8 mouse cellular contexts compared by ENCODE assay signal in genomic region chr11:71032491-71033162, GRCm38 (mm10). TPM values are rescaled to one million over a fixed set of nuclear protein-coding genes. Genes with fewer than 3 reads are reported as not detected.
DNase-seq lines count a peak whose midpoint lies in the region; ATAC-seq and TF ChIP-seq lines count a peak whose summit lies in the region.

No protein-coding gene starts in this region.

- H3K9me3 ChIP-seq in embryonic facial prominence, embryonic 13.5 days = no peaks in the 10 kb centered on the region
- no peaks in the 10 kb centered on the region for H3K9me3 ChIP-seq in intestine, postnatal 0 days (ENCODE audit: control insufficient read depth)
- no peaks in the 10 kb centered on the region for H3K9me3 ChIP-seq in liver, embryonic 14.5 days (ENCODE audit: control insufficient read depth, low read length)

- WGBS in embryonic facial prominence, embryonic 13.5 days = 6% methylated on average over 26 of the region's 26 CpGs
- WGBS in intestine, postnatal 0 days = 12% methylated on average over 26 of the region's 26 CpGs
- WGBS in liver, embryonic 14.5 days (ENCODE audit: insufficient replicate concordance) = 19% methylated on average over 26 of the region's 26 CpGs
- 21% methylated on average over 26 of the region's 26 CpGs for WGBS in small intestine, adult 2 months

- H3K4me3 ChIP-seq in embryonic facial prominence, embryonic 13.5 days = peak overlapping the region; percentile 74
- peak overlapping the region; percentile 43 for H3K4me3 ChIP-seq in intestine, postnatal 0 days (ENCODE audit: low read depth, low read length)
- H3K4me3 ChIP-seq in liver, embryonic 14.5 days (ENCODE audit: insufficient read depth in 1 of 2, low read depth in 2 of 2, low read length in 2 of 2) = peak overlapping the region; percentile 1 to 48; a peak in 3 of 4 replicates
- H3K4me3 ChIP-seq in small intestine, adult 2 months (ENCODE audit: low read depth, low read length) = peak overlapping the region; percentile 37

- TF ChIP-seq CTCF in intestine, postnatal 0 days (IDR thresholded peaks at IDR 0.05; ENCODE audit: low read depth) = no peak
- no peak for TF ChIP-seq CTCF in liver, embryonic 14.5 days (IDR thresholded peaks at IDR 0.05; ENCODE audit: low read depth)
- no peak for TF ChIP-seq CTCF in small intestine, adult 2 months (IDR thresholded peaks at IDR 0.05; ENCODE audit: extremely low read depth, insufficient read length, insufficient replicate concordance, low read depth, low read length)

- TF ChIP-seq POLR2A in small intestine, adult 2 months (IDR thresholded peaks at IDR 0.05; ENCODE audit: low read depth, low read length) = no peak

- ATAC-seq in embryonic facial prominence, embryonic 13.5 days (ENCODE audit: insufficient number of reproducible peaks, insufficient read depth, low FRiP score, low TSS enrichment, low read depth) = 0 out of 2 replicates have a peak, but pooled peaks have one; percentile 7
- ATAC-seq in intestine, postnatal 0 days = no peak
- no peak for ATAC-seq in liver, embryonic 14.5 days (ENCODE audit: insufficient read depth)

- peaks cover 15% of the 10 kb centered on the region for H3K4me1 ChIP-seq in embryonic facial prominence, embryonic 13.5 days
- H3K4me1 ChIP-seq in intestine, postnatal 0 days (replicated peaks; ENCODE audit: control insufficient read depth, insufficient read depth, low read length) = no peaks in the 10 kb centered on the region; the same call in 1 of the 2 replicates
- no peaks in the 10 kb centered on the region for H3K4me1 ChIP-seq in liver, embryonic 14.5 days (replicated peaks; ENCODE audit: control insufficient read depth in 2 of 2, insufficient read depth in 2 of 2, low read length in 1 of 2)
- H3K4me1 ChIP-seq in small intestine, adult 2 months (ENCODE audit: control insufficient read depth, insufficient read depth, insufficient read length, low read length) = no peaks in the 10 kb centered on the region

- H3K4me2 ChIP-seq in embryonic facial prominence, embryonic 13.5 days = peak overlapping the region; percentile 71
- peak overlapping the region; percentile 77 for H3K4me2 ChIP-seq in intestine, postnatal 0 days (replicated peaks; ENCODE audit: low read depth)
- H3K4me2 ChIP-seq in liver, embryonic 14.5 days (ENCODE audit: low read depth) = peak overlapping the region; percentile 11

- H3K27me3 ChIP-seq in embryonic facial prominence, embryonic 13.5 days = no peaks in the 10 kb centered on the region
- no peaks in the 10 kb centered on the region for H3K27me3 ChIP-seq in intestine, postnatal 0 days (replicated peaks; ENCODE audit: control insufficient read depth, insufficient read depth, low read length)
- H3K27me3 ChIP-seq in liver, embryonic 14.5 days (ENCODE audit: control insufficient read depth, insufficient read depth, low read length) = peaks cover 8% of the 10 kb centered on the region
- peaks cover 3% of the 10 kb centered on the region; the same call in 1 of the 2 replicates for H3K27me3 ChIP-seq in small intestine, adult 2 months (ENCODE audit: control insufficient read depth, insufficient read depth, low read length)

- H3K36me3 ChIP-seq in embryonic facial prominence, embryonic 13.5 days = peaks cover 15% of the 10 kb centered on the region
- 0 out of 2 replicates have a peak, but pooled peaks cover under 1% of the 10 kb centered on the region for H3K36me3 ChIP-seq in intestine, postnatal 0 days (ENCODE audit: control insufficient read depth, insufficient read depth)
- peaks cover 8% of the 10 kb centered on the region for H3K36me3 ChIP-seq in liver, embryonic 14.5 days (replicated peaks; ENCODE audit: control insufficient read depth, insufficient read depth, low read depth)
- H3K36me3 ChIP-seq in small intestine, adult 2 months (ENCODE audit: control insufficient read depth, insufficient read depth, low read length) = peaks cover 4% of the 10 kb centered on the region; the same call in 1 of the 2 replicates

- peak overlapping the region; percentile 91 for H3K27ac ChIP-seq in embryonic facial prominence, embryonic 13.5 days
- no peak overlapping the region for H3K27ac ChIP-seq in intestine, postnatal 0 days (ENCODE audit: low read depth, low read length)
- H3K27ac ChIP-seq in liver, embryonic 14.5 days = no peak overlapping the region
- H3K27ac ChIP-seq in small intestine, adult 2 months (ENCODE audit: insufficient read depth, low read depth, low read length) = no peak overlapping the region

- TF ChIP-seq EP300 in liver, embryonic 14.5 days (IDR thresholded peaks at IDR 0.05; ENCODE audit: low read depth) = no peak

- peak overlapping the region; percentile 89 for H3K9ac ChIP-seq in embryonic facial prominence, embryonic 13.5 days
- H3K9ac ChIP-seq in intestine, postnatal 0 days (ENCODE audit: low read depth, low read length) = peak overlapping the region; percentile 26; the same call in 1 of the 2 replicates
- no peak overlapping the region for H3K9ac ChIP-seq in liver, embryonic 14.5 days (replicated peaks)

- DNase-seq in kidney, postnatal 10 days = peak; percentile 13
- DNase-seq in kidney, postnatal 25 days = no peak
- no peak for DNase-seq in liver, embryonic 14.5 days (ENCODE audit: low read depth in 3 of 3, low spot score in 3 of 3)
- no peak for DNase-seq in adrenal gland, adult 2 months
- DNase-seq in adrenal gland, postnatal 10 days = no peak

RNA-seq across cellular contexts. Expression of gene 6330403K07Rik, which starts 0.7 kb away (rescaled TPM):
- 252 and 255 TPM in 2 replicates for polyA plus RNA-seq in embryonic facial prominence, embryonic 13.5 days (2015; fragmentation: Nextera tagmentation; extraction: Ambion mirVana)
- polyA plus RNA-seq in intestine, postnatal 0 days (2015; fragmentation: Nextera tagmentation; extraction: Ambion mirVana) = 17.6 and 20.4 TPM in 2 replicates
- polyA plus RNA-seq in liver, embryonic 14.5 days (2012; rRNA removed) = 1.7 and 2.4 TPM in 2 replicates
- polyA plus RNA-seq in liver, embryonic 14.5 days (2014; fragmentation: Nextera tagmentation; extraction: Ambion mirVana) = 0.86 and 1.1 TPM in 2 replicates
- polyA plus RNA-seq in small intestine, adult 2 months (2012; rRNA removed) = 0.39 and 0.85 TPM in 2 replicates
- total RNA-seq in adrenal gland, adult 2 months (2021) = 10 to 100 TPM in 1 of 2 experiments, 1 to 10 TPM in 1; 7.8 to 13.8 TPM
- 7.4 and 9.2 TPM in 2 replicates for polyA plus RNA-seq in adrenal gland, adult 2 months (2012; rRNA removed)
- 10 to 100 TPM in 1 of 2 experiments, 1 to 10 TPM in 1; 9.7 to 19.9 TPM for total RNA-seq in adrenal gland, postnatal 10 days (2021)

RNA-seq across cellular contexts. Expression of gene Derl2, which starts 13.0 kb away (rescaled TPM):
- 39.2 and 42.5 TPM in 2 replicates for polyA plus RNA-seq in embryonic facial prominence, embryonic 13.5 days (2015; fragmentation: Nextera tagmentation; extraction: Ambion mirVana)
- polyA plus RNA-seq in intestine, postnatal 0 days (2015; fragmentation: Nextera tagmentation; extraction: Ambion mirVana) = 76.0 and 77.4 TPM in 2 replicates
- 9.4 and 10.4 TPM in 2 replicates for polyA plus RNA-seq in liver, embryonic 14.5 days (2012; rRNA removed)
- 35.7 and 36.9 TPM in 2 replicates for polyA plus RNA-seq in liver, embryonic 14.5 days (2014; fragmentation: Nextera tagmentation; extraction: Ambion mirVana)
- 1.9 and 4.2 TPM in 2 replicates for polyA plus RNA-seq in small intestine, adult 2 months (2012; rRNA removed)
- total RNA-seq in adrenal gland, adult 2 months (2021) = 10 to 100 TPM; 81.4 to 86.1 TPM
- polyA plus RNA-seq in adrenal gland, adult 2 months (2012; rRNA removed) = 8.4 and 9.1 TPM in 2 replicates
- total RNA-seq in adrenal gland, postnatal 10 days (2021) = 10 to 100 TPM; 42.5 to 54.5 TPM

RNA-seq across cellular contexts. Expression of gene Mis12, which starts 13.2 kb away (rescaled TPM):
- 52.8 and 53.7 TPM in 2 replicates for polyA plus RNA-seq in embryonic facial prominence, embryonic 13.5 days (2015; fragmentation: Nextera tagmentation; extraction: Ambion mirVana)
- polyA plus RNA-seq in intestine, postnatal 0 days (2015; fragmentation: Nextera tagmentation; extraction: Ambion mirVana) = 10.3 and 11.2 TPM in 2 replicates
- polyA plus RNA-seq in liver, embryonic 14.5 days (2012; rRNA removed) = 8.0 and 13.3 TPM in 2 replicates
- polyA plus RNA-seq in liver, embryonic 14.5 days (2014; fragmentation: Nextera tagmentation; extraction: Ambion mirVana) = 14.7 and 15.8 TPM in 2 replicates
- 0.30 and 1.5 TPM in 2 replicates for polyA plus RNA-seq in small intestine, adult 2 months (2012; rRNA removed)
- total RNA-seq in adrenal gland, adult 2 months (2021) = 10 to 100 TPM; 16.8 to 22.5 TPM
- polyA plus RNA-seq in adrenal gland, adult 2 months (2012; rRNA removed) = 0.71 and 1.2 TPM in 2 replicates
- total RNA-seq in adrenal gland, postnatal 10 days (2021) = 10 to 100 TPM; 17.6 TPM

RNA-seq across cellular contexts. Expression of gene Dhx33, which starts 28.4 kb away (rescaled TPM):
- 18.3 and 20.6 TPM in 2 replicates for polyA plus RNA-seq in embryonic facial prominence, embryonic 13.5 days (2015; fragmentation: Nextera tagmentation; extraction: Ambion mirVana)
- polyA plus RNA-seq in intestine, postnatal 0 days (2015; fragmentation: Nextera tagmentation; extraction: Ambion mirVana) = 3.5 and 3.6 TPM in 2 replicates
- polyA plus RNA-seq in liver, embryonic 14.5 days (2012; rRNA removed) = 4.4 and 6.2 TPM in 2 replicates
- 4.9 and 5.8 TPM in 2 replicates for polyA plus RNA-seq in liver, embryonic 14.5 days (2014; fragmentation: Nextera tagmentation; extraction: Ambion mirVana)
- polyA plus RNA-seq in small intestine, adult 2 months (2012; rRNA removed) = 3.9 and 8.2 TPM in 2 replicates
- total RNA-seq in adrenal gland, adult 2 months (2021) = 10 to 100 TPM; 20.4 to 35.6 TPM
- 28.0 and 46.2 TPM in 2 replicates for polyA plus RNA-seq in adrenal gland, adult 2 months (2012; rRNA removed)
- 10 to 100 TPM; 25.2 to 25.6 TPM for total RNA-seq in adrenal gland, postnatal 10 days (2021)

RNA-seq across cellular contexts. Expression of gene C1qbp, which starts 49.8 kb away (rescaled TPM):
- 233 and 254 TPM in 2 replicates for polyA plus RNA-seq in embryonic facial prominence, embryonic 13.5 days (2015; fragmentation: Nextera tagmentation; extraction: Ambion mirVana)
- 137 and 145 TPM in 2 replicates for polyA plus RNA-seq in intestine, postnatal 0 days (2015; fragmentation: Nextera tagmentation; extraction: Ambion mirVana)
- 72.4 and 129 TPM in 2 replicates for polyA plus RNA-seq in liver, embryonic 14.5 days (2012; rRNA removed)
- polyA plus RNA-seq in liver, embryonic 14.5 days (2014; fragmentation: Nextera tagmentation; extraction: Ambion mirVana) = 162 and 186 TPM in 2 replicates
- 125 and 165 TPM in 2 replicates for polyA plus RNA-seq in small intestine, adult 2 months (2012; rRNA removed)
- total RNA-seq in adrenal gland, adult 2 months (2021) = 100 to 1,000 TPM; 209 to 250 TPM
- polyA plus RNA-seq in adrenal gland, adult 2 months (2012; rRNA removed) = 901 and 1,116 TPM in 2 replicates
- 100 to 1,000 TPM; 254 to 262 TPM for total RNA-seq in adrenal gland, postnatal 10 days (2021)

Comparison
In these comparisons a context has a peak if more than half of its experiments do, and no peak if none do; other contexts are left out.
1. H3K4me2 ChIP-seq: peak in every context shown above with its lines; median percentile 77 in intestine, postnatal 0 days; 71 in embryonic facial prominence, embryonic 13.5 days; 11 in liver, embryonic 14.5 days.
2. RNA of gene 6330403K07Rik, which starts 0.7 kb away (polyA plus RNA-seq): 252 to 255 TPM in embryonic facial prominence, embryonic 13.5 days; 17.6 to 20.4 TPM in intestine, postnatal 0 days, 7.4 to 9.2 TPM in adrenal gland, adult 2 months, 0.86 to 2.4 TPM in liver, embryonic 14.5 days and 0.39 to 0.85 TPM in small intestine, adult 2 months; every median in the first group is over 10 times any median in the second.
3. Peak in every context shown above with its lines, with median percentiles within 50 percentile points of each other: H3K4me3 ChIP-seq.